Mouse (Mus musculus): Measurements from ENCODE around the gene Bnip2. TPM values are rescaled to one million over a fixed set of nuclear protein-coding genes. Genes with fewer than 3 reads are reported as not detected.

Gene Bnip2
- polyA plus RNA-seq, 1 experiment from 2014 or later: 105 TPM

GRCm38 (mm10) chr9:69990346-69990745 is 1.1 kb downstream of the Bnip2 start:
- no peaks in the 10 kb centered on the region for H3K9me3 ChIP-seq
- peak overlapping the region; percentile 99 for H3K4me3 ChIP-seq
- H3K9ac ChIP-seq: peak overlapping the region; percentile 97
- no peaks in the 10 kb centered on the region for H3K27me3 ChIP-seq (replicated peaks)
- no peak for ATAC-seq (ENCODE audit: low FRiP score, low read depth)
- H3K4me2 ChIP-seq (replicated peaks): peak overlapping the region; percentile 65
- WGBS: 15% methylated on average over 5 of the region's 5 CpGs
- no peak overlapping the region for H3K27ac ChIP-seq
- H3K36me3 ChIP-seq: peaks cover 12% of the 10 kb centered on the region; the same call in 1 of the 2 replicates
- peaks cover 26% of the 10 kb centered on the region for H3K4me1 ChIP-seq

DNA sequence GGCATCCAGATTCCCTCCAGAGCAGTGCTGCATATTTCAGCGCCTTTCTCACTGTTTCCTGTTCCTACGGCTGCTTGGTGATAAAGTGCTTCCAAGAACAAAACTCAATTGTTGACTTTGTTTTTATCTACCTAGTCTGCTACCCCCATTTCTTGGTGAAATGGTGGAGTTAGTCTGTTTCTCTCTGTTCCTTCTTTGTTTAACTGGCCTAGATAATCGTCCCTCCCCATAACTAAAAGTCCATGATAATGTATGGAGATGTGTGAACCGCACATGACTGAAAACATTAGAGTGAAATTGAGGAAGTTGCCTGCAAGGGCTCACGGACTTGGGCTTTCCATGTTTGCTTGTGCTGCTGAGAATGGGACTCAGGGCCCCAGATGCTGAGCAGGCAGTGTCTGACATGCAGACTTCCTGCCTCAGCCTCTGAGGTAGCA is 3.6 kb downstream of the Bnip2 start:
- H3K4me1 ChIP-seq: peaks cover 26% of the 10 kb centered on the region
- no peak for ATAC-seq (ENCODE audit: low FRiP score, low read depth)
- H3K27ac ChIP-seq: no peak overlapping the region
- no peaks in the 10 kb centered on the region for H3K9me3 ChIP-seq
- H3K9ac ChIP-seq: no peak overlapping the region
- H3K4me2 ChIP-seq (replicated peaks): no peak overlapping the region
- H3K36me3 ChIP-seq: peaks cover 30% of the 10 kb centered on the region
- H3K4me3 ChIP-seq: no peak overlapping the region
- WGBS: 78% methylated on average over 5 of the region's 5 CpGs
- H3K27me3 ChIP-seq (replicated peaks): no peaks in the 10 kb centered on the region

DNA sequence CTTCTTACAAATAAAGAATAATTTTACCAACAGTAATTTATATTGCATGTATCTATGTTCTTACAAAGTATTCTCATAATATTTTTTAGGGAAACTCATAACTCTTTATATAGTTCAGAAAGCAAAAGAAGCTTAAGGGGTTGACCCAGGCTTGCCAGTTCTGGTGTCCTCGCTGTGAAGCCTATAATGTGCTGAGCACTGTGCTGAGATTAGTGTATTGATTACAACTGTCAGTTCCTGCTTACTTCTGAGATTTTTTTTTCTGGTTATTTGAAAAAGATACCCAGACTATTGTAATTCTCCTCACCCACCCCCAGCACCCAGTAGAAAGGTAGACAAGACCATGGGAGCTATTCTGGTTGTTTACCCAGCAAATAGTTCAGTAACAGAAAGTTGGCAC is 4.2 kb downstream of the Bnip2 start:
- WGBS: 93% methylated on average over 1 of the region's 1 CpGs
- Histone ChIP-seq H3K9me3 (no peaks in the 10 kb centered on the region), H3K9ac (no peak overlapping the region), H3K4me1 (peaks cover 26% of the 10 kb centered on the region), H3K36me3 (peaks cover 36% of the 10 kb centered on the region), H3K4me3 (no peak overlapping the region), H3K4me2 (replicated peaks) (no peak overlapping the region), H3K27me3 (replicated peaks) (no peaks in the 10 kb centered on the region), H3K27ac (no peak overlapping the region)
- no peak for ATAC-seq (ENCODE audit: low FRiP score, low read depth)

- Histone ChIP-seq H3K4me2 (replicated peaks) (no peak overlapping the region), H3K27ac (no peak overlapping the region), H3K9ac (no peak overlapping the region), H3K4me1 (peaks cover 26% of the 10 kb centered on the region), H3K36me3 (peaks cover 47% of the 10 kb centered on the region), H3K9me3 (no peaks in the 10 kb centered on the region), H3K4me3 (no peak overlapping the region), H3K27me3 (replicated peaks) (no peaks in the 10 kb centered on the region)
- no peak for ATAC-seq (ENCODE audit: low FRiP score, low read depth)
- WGBS: 96% methylated on average over 5 of the region's 5 CpGs
These were observed 5.3 kb downstream of the Bnip2 start for GRCm38 (mm10) chr9:69994547-69994946.

DNA sequence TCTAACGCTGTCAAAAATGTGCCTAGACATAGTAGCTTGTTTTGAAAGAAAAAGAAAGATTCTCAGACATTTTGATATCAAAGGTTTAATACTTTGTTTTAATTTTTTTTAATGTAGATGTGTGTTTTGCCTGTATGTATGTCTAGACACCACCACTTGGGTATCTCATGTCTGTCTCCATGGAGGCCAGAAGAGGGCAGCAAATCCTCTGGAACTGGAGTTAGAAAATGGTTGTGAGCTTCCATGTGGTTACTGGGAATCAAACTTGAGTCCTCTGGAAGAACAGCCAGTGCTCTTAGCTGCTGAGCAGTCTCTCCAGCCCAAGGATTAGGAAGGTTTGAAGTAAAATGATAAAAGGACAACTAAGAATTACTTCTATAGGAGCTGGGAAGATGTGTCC is 10.1 kb downstream of the Bnip2 start:
- Histone ChIP-seq H3K27ac (no peak overlapping the region), H3K36me3 (peaks cover 83% of the 10 kb centered on the region), H3K9ac (no peak overlapping the region), H3K4me2 (replicated peaks) (no peak overlapping the region), H3K9me3 (no peaks in the 10 kb centered on the region), H3K27me3 (replicated peaks) (no peaks in the 10 kb centered on the region), H3K4me1 (no peaks in the 10 kb centered on the region), H3K4me3 (no peak overlapping the region)
- ATAC-seq (ENCODE audit: low FRiP score, low read depth): no peak
- WGBS: 83% methylated on average over 1 of the region's 1 CpGs

GRCm38 (mm10) chr9:70003516-70003915 is 14.2 kb downstream of the Bnip2 start:
- ATAC-seq (ENCODE audit: low FRiP score, low read depth): no peak
- Histone ChIP-seq H3K4me3 (no peak overlapping the region), H3K27ac (no peak overlapping the region), H3K9me3 (no peaks in the 10 kb centered on the region), H3K9ac (no peak overlapping the region), H3K4me1 (no peaks in the 10 kb centered on the region), H3K4me2 (replicated peaks) (no peak overlapping the region), H3K36me3 (peaks cover 78% of the 10 kb centered on the region), H3K27me3 (replicated peaks) (no peaks in the 10 kb centered on the region)
- WGBS: 89% methylated on average over 10 of the region's 10 CpGs

DNA sequence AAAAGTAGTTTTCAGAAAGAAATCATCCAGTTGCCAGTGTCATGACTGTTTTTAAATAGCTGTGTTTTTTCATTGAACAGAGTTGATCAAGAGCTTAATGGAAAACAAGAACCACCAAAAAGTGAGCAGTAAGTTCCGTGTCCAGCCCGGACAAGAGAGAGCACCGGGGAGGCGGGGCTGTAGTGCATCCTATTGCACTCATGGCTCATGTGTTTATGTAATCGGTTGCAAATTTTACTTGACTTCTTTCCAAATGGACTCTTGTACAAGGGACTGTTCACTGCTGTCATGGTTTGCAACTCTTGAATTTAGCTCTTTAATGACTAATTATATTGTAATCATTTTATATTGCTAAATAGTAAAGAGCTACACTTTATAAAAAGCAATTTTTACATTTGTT is 17.7 kb downstream of the Bnip2 start:
- WGBS: 88% methylated on average over 5 of the region's 5 CpGs
- Histone ChIP-seq H3K9me3 (no peaks in the 10 kb centered on the region), H3K4me2 (replicated peaks) (no peak overlapping the region), H3K27ac (no peak overlapping the region), H3K36me3 (peaks cover 59% of the 10 kb centered on the region), H3K4me1 (no peaks in the 10 kb centered on the region), H3K27me3 (replicated peaks) (no peaks in the 10 kb centered on the region), H3K9ac (no peak overlapping the region), H3K4me3 (no peak overlapping the region)
- ATAC-seq (ENCODE audit: low FRiP score, low read depth): no peak

DNA sequence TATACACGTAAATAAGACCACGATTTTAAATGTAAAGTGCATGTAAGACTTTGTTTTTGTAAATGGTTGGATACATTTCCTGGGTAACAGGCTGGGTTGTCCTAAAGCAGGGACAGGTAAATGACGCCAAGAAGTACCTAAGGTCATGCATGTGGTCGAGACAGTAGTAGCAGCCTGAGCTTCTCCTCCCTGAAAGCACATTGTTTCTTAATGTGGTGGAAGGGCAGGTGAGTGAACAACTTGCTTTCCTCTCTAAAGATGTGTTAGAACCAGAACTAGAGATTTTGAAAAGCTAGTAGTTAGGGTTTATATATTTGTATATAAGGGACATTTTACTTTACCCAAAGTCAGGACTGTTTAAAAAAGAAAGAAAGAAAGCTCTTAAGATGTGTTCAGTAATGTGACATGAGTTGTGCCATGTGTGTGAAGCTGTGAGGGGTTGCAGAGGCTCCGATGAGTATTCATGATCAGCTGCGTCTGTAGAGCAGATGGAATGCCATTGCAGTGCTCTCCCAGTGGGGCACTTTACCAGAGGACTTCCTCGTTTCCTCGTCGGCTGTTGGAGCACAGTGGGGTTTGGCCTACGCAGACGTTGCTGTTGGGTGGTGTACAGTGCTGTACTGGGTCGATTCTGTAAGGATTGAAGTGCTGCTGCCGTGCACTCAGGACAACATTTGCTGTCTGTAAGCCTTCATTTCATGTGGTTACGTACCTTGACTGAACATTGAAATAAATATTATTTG is 18.4 kb downstream of the Bnip2 start:
- Histone ChIP-seq H3K9me3 (no peaks in the 10 kb centered on the region), H3K9ac (no peak overlapping the region), H3K4me3 (no peak overlapping the region), H3K36me3 (peaks cover 53% of the 10 kb centered on the region), H3K27ac (no peak overlapping the region), H3K27me3 (replicated peaks) (no peaks in the 10 kb centered on the region), H3K4me2 (replicated peaks) (no peak overlapping the region), H3K4me1 (no peaks in the 10 kb centered on the region)
- no peak for ATAC-seq (ENCODE audit: low FRiP score, low read depth)
- 90% methylated on average over 14 of the region's 14 CpGs for WGBS

DNA sequence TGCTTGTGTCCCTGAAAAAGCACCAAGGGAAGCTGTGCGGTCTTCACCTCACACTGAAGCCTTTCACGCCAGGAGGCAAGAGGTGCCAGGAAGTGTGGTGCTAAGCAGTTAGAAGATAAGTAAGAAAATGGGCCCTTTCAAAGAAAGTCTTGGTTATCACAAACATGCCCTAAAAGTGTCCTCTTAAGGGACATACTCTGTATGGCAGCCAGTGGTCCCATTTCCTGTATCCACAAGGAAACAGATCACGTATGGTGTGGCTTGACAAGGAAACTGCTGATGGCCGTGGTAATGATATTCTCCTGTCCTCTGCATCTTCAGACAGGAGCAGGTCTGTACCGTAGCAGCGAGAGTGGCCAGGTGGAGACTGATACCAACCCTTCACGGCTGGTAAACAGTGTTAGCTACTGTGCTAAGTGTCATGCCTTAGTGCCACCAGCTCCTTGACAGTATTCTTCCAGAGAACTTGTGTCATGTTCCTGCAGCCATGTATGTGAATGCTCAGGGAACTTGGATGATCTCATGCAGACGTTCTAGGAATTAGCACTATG is 20.6 kb downstream of the Bnip2 start:
- Histone ChIP-seq H3K9ac (no peak overlapping the region), H3K27me3 (replicated peaks) (no peaks in the 10 kb centered on the region), H3K36me3 (peaks cover 37% of the 10 kb centered on the region), H3K4me1 (peaks cover 16% of the 10 kb centered on the region), H3K9me3 (no peaks in the 10 kb centered on the region), H3K4me2 (replicated peaks) (no peak overlapping the region), H3K4me3 (no peak overlapping the region), H3K27ac (no peak overlapping the region)
- 92% methylated on average over 8 of the region's 8 CpGs for whole genome bisulfite sequencing
- ATAC-seq (ENCODE audit: low FRiP score, low read depth): no peak

- no peaks in the 10 kb centered on the region for H3K27me3 ChIP-seq (replicated peaks)
- H3K4me2 ChIP-seq (replicated peaks): no peak overlapping the region
- peaks cover 30% of the 10 kb centered on the region for H3K36me3 ChIP-seq
- no peak for ATAC-seq (ENCODE audit: low FRiP score, low read depth)
- H3K4me3 ChIP-seq: no peak overlapping the region
- H3K4me1 ChIP-seq: peaks cover 16% of the 10 kb centered on the region
- no peaks in the 10 kb centered on the region for H3K9me3 ChIP-seq
- no peak overlapping the region for H3K9ac ChIP-seq
- no peak overlapping the region for H3K27ac ChIP-seq
- WGBS: 93% methylated on average over 5 of the region's 5 CpGs
These were observed 21.7 kb downstream of the Bnip2 start for GRCm38 (mm10) chr9:70010781-70011473.

- Histone ChIP-seq H3K9ac (no peak overlapping the region), H3K27ac (no peak overlapping the region; the same call in 1 of the 2 replicates), H3K4me1 (peaks cover 16% of the 10 kb centered on the region), H3K4me3 (peak overlapping the region; percentile 97), H3K27me3 (replicated peaks) (no peaks in the 10 kb centered on the region), H3K4me2 (replicated peaks) (peak overlapping the region; percentile 80), H3K36me3 (peaks cover 30% of the 10 kb centered on the region), H3K9me3 (no peaks in the 10 kb centered on the region)
- ATAC-seq (ENCODE audit: low FRiP score, low read depth): peak; percentile 23; the same call in 1 of the 2 replicates
- 66% methylated on average over 14 of the region's 14 CpGs for WGBS
These were observed 22.5 kb downstream of the Bnip2 start for GRCm38 (mm10) chr9:70011537-70012407.

Data from neural tube, embryonic 12.5 days (tissue).